Mouse (Mus musculus): ENCODE measurements around the gene Fam129a. TPM values are rescaled to one million over a fixed set of nuclear protein-coding genes. Genes with fewer than 3 reads are reported as not detected.

The Fam129a gene
- polyA plus RNA-seq (2015; fragmentation: Nextera tagmentation; extraction: Ambion mirVana) = 6.7 and 10.8 TPM in 2 replicates

GRCm38 (mm10) chr1:151570981-151571837, at the start of gene Fam129a:
Gene Fam129a (plus strand): TSS chr1:151571186.

GRCm38 (mm10) chr1:151754881-151755659, 184.1 kb downstream of the Fam129a start, which contains the start of gene Edem3:
Gene Edem3 (plus strand): TSS chr1:151755371.

Other genes with a start within 250 kb of the Fam129a start
- gene Ivns1abp, start 226.7 kb upstream of the Fam129a start, polyA plus RNA-seq (2015; fragmentation: Nextera tagmentation; extraction: Ambion mirVana) = 72.9 and 79.3 TPM in 2 replicates
- gene Swt1, start 142.7 kb upstream of the Fam129a start, polyA plus RNA-seq (2015; fragmentation: Nextera tagmentation; extraction: Ambion mirVana) = 25.5 and 30.7 TPM in 2 replicates
- gene Trmt1l, start 142.6 kb upstream of the Fam129a start, polyA plus RNA-seq (2015; fragmentation: Nextera tagmentation; extraction: Ambion mirVana) = 22.0 and 23.1 TPM in 2 replicates
- 22.4 and 27.7 TPM in 2 replicates for gene Rnf2, start 70.2 kb upstream of the Fam129a start, polyA plus RNA-seq (2015; fragmentation: Nextera tagmentation; extraction: Ambion mirVana)
- gene Edem3, start 184.2 kb downstream of the Fam129a start, polyA plus RNA-seq (2015; fragmentation: Nextera tagmentation; extraction: Ambion mirVana) = 5.1 and 5.7 TPM in 2 replicates

Measured in spleen, postnatal 0 days (tissue).